Mouse (Mus musculus): ENCODE results near the gene Mup9. TPM values are rescaled to one million over a fixed set of nuclear protein-coding genes. Genes with fewer than 3 reads are reported as not detected.
"Not testable (repeated sequence)": the region's sequence is repeated elsewhere in the genome, so short reads cannot be mapped to it uniquely, and the experiment has no call there.

Gene Mup9
- polyA plus RNA-seq (2015; fragmentation: Nextera tagmentation; extraction: Ambion mirVana) = not detected in 2 replicates

GRCm38 (mm10) chr4:60421852-60422251 is at the start of gene Mup9:
Gene Mup9, minus strand, starts transcription at chr4:60421952.
- ATAC-seq; H3K9me3 ChIP-seq (ENCODE audit: control insufficient read depth, low read length); H3K27me3 ChIP-seq (replicated peaks; ENCODE audit: control insufficient read depth, insufficient read depth, low read length); H3K9ac ChIP-seq (replicated peaks; ENCODE audit: low read depth, low read length); H3K4me3 ChIP-seq (replicated peaks; ENCODE audit: low read length); H3K36me3 ChIP-seq (ENCODE audit: control insufficient read depth, insufficient read depth); H3K27ac ChIP-seq (ENCODE audit: low read length); H3K4me2 ChIP-seq (ENCODE audit: low read length); H3K4me1 ChIP-seq (replicated peaks; ENCODE audit: control insufficient read depth, insufficient read depth, low read length): not testable (repeated sequence)
- 91% methylated on average over 3 of the region's 3 CpGs for WGBS

Other genes starting within 250 kb of the Mup9 start
- not detected in 2 replicates for gene Mup8, start 199.4 kb downstream of the Mup9 start, polyA plus RNA-seq (2015; fragmentation: Nextera tagmentation; extraction: Ambion mirVana)
- not detected in 2 replicates for gene Mup1, start 80.0 kb upstream of the Mup9 start, polyA plus RNA-seq (2015; fragmentation: Nextera tagmentation; extraction: Ambion mirVana)
- not detected in 2 replicates for gene Mup10, start 160.2 kb upstream of the Mup9 start, polyA plus RNA-seq (2015; fragmentation: Nextera tagmentation; extraction: Ambion mirVana)
- not detected in 2 replicates for gene Mup11, start 240.5 kb upstream of the Mup9 start, polyA plus RNA-seq (2015; fragmentation: Nextera tagmentation; extraction: Ambion mirVana)